Mouse (Mus musculus) liver, embryonic 14.5 days (tissue): ENCODE measurements around the gene Gm973. TPM values are rescaled to one million over a fixed set of nuclear protein-coding genes. Genes with fewer than 3 reads are reported as not detected.
"Not testable (repeated sequence)": the region's sequence is repeated elsewhere in the genome, so short reads cannot be mapped to it uniquely, and the experiment has no call there.

Source experiments
- ATAC-seq: fragments of 200-750 bp; cut with Nextera tagmentation; 2 replicates; pipeline ENCODE4 v1.8.0; 2017; ENCODE audit warnings: moderate number of reproducible peaks, mild to moderate bottlenecking, moderate library complexity; ENCODE audit not compliant: insufficient read depth
- DNase-seq, 3 experiments: peaks; one replicate each; pipeline ENCODE4 v3.0.0-alpha.2; 2012 to 2013; ENCODE audit warnings: low read depth in 3 of 3, low spot score in 3 of 3
- H3K27ac ChIP-seq: fragments of 300-500 bp; sonication (generic); 2 replicates; pipeline ENCODE4 v1.5.1; 2014; ENCODE audit warnings: moderate library complexity, mild to moderate bottlenecking, control low read depth, inconsistent platforms
- H3K27me3 ChIP-seq: fragments of 300-500 bp; sonication (generic); 2 replicates; pipeline ENCODE4 v1.6.1; 2014; ENCODE audit warnings: mild to moderate bottlenecking, low read length, moderate library complexity; ENCODE audit not compliant: control insufficient read depth, insufficient read depth
- H3K36me3 ChIP-seq: fragments of 300-500 bp; sonication (generic); replicated peaks from 2 replicates; pipeline ENCODE4 v1.6.1; 2014; ENCODE audit warnings: low read depth; ENCODE audit not compliant: control insufficient read depth, insufficient read depth
- H3K4me1 ChIP-seq, 2 experiments: fragments of 200-500 bp in 1 of 2; fragments of 300-500 bp in 1 of 2; sonication (generic) in 1 of 2; replicated peaks; 2 replicates each; pipeline ENCODE4 v1.6.1; 2012 to 2014; ENCODE audit warnings: antibody characterized with exemption in 1 of 2, inconsistent platforms in 1 of 2, low read length in 1 of 2; ENCODE audit not compliant: control insufficient read depth in 2 of 2, insufficient read depth in 2 of 2
- H3K4me2 ChIP-seq: fragments of 300-500 bp; sonication (generic); 2 replicates; pipeline ENCODE4 v1.6.1; 2014; ENCODE audit warnings: low read depth, mild to moderate bottlenecking, control low read depth, moderate library complexity
- H3K4me3 ChIP-seq, 2 experiments: fragments of 200-500 bp in 1 of 2; fragments of 300-500 bp in 1 of 2; sonication (generic) in 1 of 2; 2 replicates each; pipeline ENCODE4 v1.5.1; 2012 to 2014; ENCODE audit warnings: low read depth in 2 of 2, low read length in 2 of 2, mild to moderate bottlenecking in 2 of 2, control low read depth in 1 of 2, inconsistent platforms in 1 of 2, moderate library complexity in 1 of 2; ENCODE audit not compliant: insufficient read depth in 1 of 2
- H3K9ac ChIP-seq: fragments of 300-500 bp; sonication (generic); replicated peaks from 2 replicates; pipeline ENCODE4 v1.6.1; 2014; ENCODE audit warnings: mild to moderate bottlenecking, control low read depth, moderate library complexity
- H3K9me3 ChIP-seq: fragments of 300-500 bp; sonication (generic); 2 replicates; pipeline ENCODE4 v1.6.1; 2016; ENCODE audit warnings: low read length, mixed read lengths; ENCODE audit not compliant: control insufficient read depth
- CTCF ChIP-seq: IDR thresholded peaks from 2 replicates; pipeline ENCODE4 v1.5.1; 2016; ENCODE audit warnings: antibody characterized with exemption, low read depth, control low read depth
- EP300 ChIP-seq: IDR thresholded peaks from 2 replicates; pipeline ENCODE4 v1.6.1; 2016; ENCODE audit warnings: antibody characterized with exemption, low read depth
- WGBS: fragments of 180-500 bp; shearing (Covaris S2); extraction: QIAGEN DNeasy Blood & Tissue Kit; methylation state at CpG from one replicate; pipeline ENCODE4 v1.1.7; 2014; ENCODE audit not compliant: insufficient replicate concordance; 5-methylcytosine and 5-hydroxymethylcytosine counted together
- polyA plus RNA-seq, 2 experiments: library from polyadenylated mRNA; depleted of rRNA in 1 of 2; stranded (reverse) in 1 of 2; unstranded in 1 of 2; fragments of >200 nt; fragmentation: Nextera tagmentation in 1 of 2; extraction: Ambion mirVana in 1 of 2; gene quantifications; 2 replicates each; pipeline versions ENCODE4 v1.2.1 to v1.2.3; 2012 to 2014

Gm973 gene
- polyA plus RNA-seq, 2 experiments: 0.03 TPM; not detected in 1

- WGBS: 29% methylated on average over 5 of the region's 5 CpGs
- DNase-seq: peak in 2 of 3 experiments; percentile 29 to 34
Observed at GRCm38 (mm10) chr1:59631986-59632659, 116.1 kb downstream of the Gm973 start.

GRCm38 (mm10) chr1:59633056-59633455, 117.0 kb downstream of the Gm973 start:
- H3K4me1 ChIP-seq: peaks cover 4 to 19% of the 10 kb centered on the region in 2 experiments
- no peaks in the 10 kb centered on the region for H3K27me3 ChIP-seq
- ATAC-seq (no peak), DNase-seq (no peak)
- no peak overlapping the region for H3K4me2 ChIP-seq
- H3K27ac ChIP-seq: no peak overlapping the region
- TF ChIP-seq EP300 (no peak), CTCF (no peak)
- 25% methylated on average over 6 of the region's 6 CpGs for WGBS
- H3K4me3 ChIP-seq: no peak overlapping the region
- no peaks in the 10 kb centered on the region for H3K9me3 ChIP-seq
- no peak overlapping the region for H3K9ac ChIP-seq
- no peaks in the 10 kb centered on the region for H3K36me3 ChIP-seq

More at GRCm38 (mm10) chr1:59631986-59632659, 116.1 kb downstream of the Gm973 start:
- Histone ChIP-seq H3K4me3 (no peak overlapping the region), H3K27me3 (no peaks in the 10 kb centered on the region), H3K4me2 (no peak overlapping the region), H3K9me3 (no peaks in the 10 kb centered on the region), H3K4me1 (peaks cover 4 to 18% of the 10 kb centered on the region in 2 experiments), H3K27ac (no peak overlapping the region), H3K9ac (no peak overlapping the region), H3K36me3 (no peaks in the 10 kb centered on the region)
- TF ChIP-seq EP300 (peak; percentile 64; the same call in 1 of the 2 replicates), CTCF (no peak)
- peak; percentile 73 for ATAC-seq

- H3K4me3 ChIP-seq: no peak overlapping the region
- H3K27ac ChIP-seq: no peak overlapping the region
- no peaks in the 10 kb centered on the region; the same call in 1 of the 2 replicates for H3K36me3 ChIP-seq
- peaks cover 4 to 19% of the 10 kb centered on the region in 2 experiments for H3K4me1 ChIP-seq
- H3K27me3 ChIP-seq: no peaks in the 10 kb centered on the region
- WGBS: 41% methylated on average over 1 of the region's 1 CpGs
- ATAC-seq (peak; percentile 61; the same call in 1 of the 2 replicates), DNase-seq (peak in 2 of 3 experiments; percentile 14 to 22)
- no peak overlapping the region for H3K9ac ChIP-seq
- H3K4me2 ChIP-seq: no peak overlapping the region
- TF ChIP-seq EP300: peak; percentile 51
- no peak for TF ChIP-seq CTCF
- no peaks in the 10 kb centered on the region for H3K9me3 ChIP-seq
Observed at GRCm38 (mm10) chr1:59636349-59636748, 120.3 kb downstream of the Gm973 start.

GRCm38 (mm10) chr1:59638371-59638770, 122.3 kb downstream of the Gm973 start:
- Histone ChIP-seq H3K27ac (no peak overlapping the region), H3K36me3 (peaks cover 7% of the 10 kb centered on the region), H3K4me3 (no peak overlapping the region), H3K9ac (no peak overlapping the region), H3K4me2 (no peak overlapping the region), H3K4me1 (peaks cover 4 to 16% of the 10 kb centered on the region in 2 experiments), H3K9me3 (no peaks in the 10 kb centered on the region), H3K27me3 (no peaks in the 10 kb centered on the region)
- WGBS: 69% methylated on average over 3 of the region's 3 CpGs
- DNase-seq (no peak), ATAC-seq (no peak)
- no peak for TF ChIP-seq CTCF
- TF ChIP-seq EP300: no peak

GRCm38 (mm10) chr1:59642488-59642887, 126.4 kb downstream of the Gm973 start:
- 20% methylated on average over 1 of the region's 1 CpGs for WGBS
- ATAC-seq (no peak), DNase-seq (no peak)
- TF ChIP-seq CTCF (no peak), EP300 (peak; percentile 64)
- H3K4me3 ChIP-seq: no peak overlapping the region
- H3K4me2 ChIP-seq: no peak overlapping the region
- 0 out of 4 replicates have a peak, but pooled peaks cover 0 to 2% of the 10 kb centered on the region in 2 experiments for H3K4me1 ChIP-seq
- H3K9me3 ChIP-seq: no peaks in the 10 kb centered on the region
- H3K27me3 ChIP-seq: no peaks in the 10 kb centered on the region
- H3K9ac ChIP-seq: no peak overlapping the region
- H3K36me3 ChIP-seq: peaks cover 14% of the 10 kb centered on the region
- H3K27ac ChIP-seq: no peak overlapping the region

GRCm38 (mm10) chr1:59646502-59646901, 130.4 kb downstream of the Gm973 start:
- not testable (repeated sequence) for H3K27ac ChIP-seq, H3K9ac ChIP-seq, H3K4me3 ChIP-seq, H3K4me2 ChIP-seq, H3K27me3 ChIP-seq, DNase-seq, H3K9me3 ChIP-seq, H3K4me1 ChIP-seq, ATAC-seq
- WGBS: 80% methylated on average over 2 of the region's 2 CpGs
- peaks cover 24% of the 10 kb centered on the region for H3K36me3 ChIP-seq
